Mouse (Mus musculus) forebrain, embryonic 15.5 days (tissue): ENCODE measurements at regions not wholly inside any gene's neighbourhood (a gene's known extent, or its start where the extent isn't known, plus 50 kb on each side); places are given as distances from the start of the nearest gene placed in this dataset.

Source experiments
- ATAC-seq: fragments of 200-750 bp; cut with Nextera tagmentation; replicated peaks from 2 replicates; pipeline ENCODE4 v1.8.0; 2017; ENCODE audit warnings: mild to moderate bottlenecking, moderate TSS enrichment, moderate library complexity
- H3K27ac ChIP-seq: fragments of 300-500 bp; sonication (generic); replicated peaks from 2 replicates; pipeline ENCODE4 v1.5.1; 2015; ENCODE audit warnings: mild to moderate bottlenecking, inconsistent platforms
- H3K27me3 ChIP-seq: fragments of 300-500 bp; sonication (generic); 2 replicates; pipeline ENCODE4 v1.6.1; 2015; ENCODE audit warnings: inconsistent platforms
- H3K36me3 ChIP-seq: fragments of 300-500 bp; sonication (generic); 2 replicates; pipeline ENCODE4 v1.6.1; 2015; ENCODE audit warnings: mild to moderate bottlenecking, inconsistent platforms
- H3K4me1 ChIP-seq: fragments of 300-500 bp; sonication (generic); 2 replicates; pipeline ENCODE4 v1.6.1; 2015; ENCODE audit warnings: inconsistent platforms
- H3K4me2 ChIP-seq: fragments of 300-500 bp; sonication (generic); replicated peaks from 2 replicates; pipeline ENCODE4 v1.6.1; 2015; ENCODE audit warnings: mild to moderate bottlenecking, inconsistent platforms
- H3K4me3 ChIP-seq: fragments of 300-500 bp; sonication (generic); 2 replicates; pipeline ENCODE4 v1.5.1; 2015; ENCODE audit warnings: mild to moderate bottlenecking, inconsistent platforms
- H3K9ac ChIP-seq: fragments of 300-500 bp; sonication (generic); replicated peaks from 2 replicates; pipeline ENCODE4 v1.6.1; 2015; ENCODE audit warnings: mild to moderate bottlenecking, inconsistent platforms
- H3K9me3 ChIP-seq: fragments of 300-500 bp; sonication (generic); 2 replicates; pipeline ENCODE4 v1.6.1; 2016; ENCODE audit warnings: inconsistent platforms
- WGBS: fragments of 180-500 bp; shearing (Covaris S2); methylation state at CpG from one replicate; pipeline ENCODE4 v1.1.7; 2015; ENCODE audit warnings: mixed read lengths; 5-methylcytosine and 5-hydroxymethylcytosine counted together

DNA sequence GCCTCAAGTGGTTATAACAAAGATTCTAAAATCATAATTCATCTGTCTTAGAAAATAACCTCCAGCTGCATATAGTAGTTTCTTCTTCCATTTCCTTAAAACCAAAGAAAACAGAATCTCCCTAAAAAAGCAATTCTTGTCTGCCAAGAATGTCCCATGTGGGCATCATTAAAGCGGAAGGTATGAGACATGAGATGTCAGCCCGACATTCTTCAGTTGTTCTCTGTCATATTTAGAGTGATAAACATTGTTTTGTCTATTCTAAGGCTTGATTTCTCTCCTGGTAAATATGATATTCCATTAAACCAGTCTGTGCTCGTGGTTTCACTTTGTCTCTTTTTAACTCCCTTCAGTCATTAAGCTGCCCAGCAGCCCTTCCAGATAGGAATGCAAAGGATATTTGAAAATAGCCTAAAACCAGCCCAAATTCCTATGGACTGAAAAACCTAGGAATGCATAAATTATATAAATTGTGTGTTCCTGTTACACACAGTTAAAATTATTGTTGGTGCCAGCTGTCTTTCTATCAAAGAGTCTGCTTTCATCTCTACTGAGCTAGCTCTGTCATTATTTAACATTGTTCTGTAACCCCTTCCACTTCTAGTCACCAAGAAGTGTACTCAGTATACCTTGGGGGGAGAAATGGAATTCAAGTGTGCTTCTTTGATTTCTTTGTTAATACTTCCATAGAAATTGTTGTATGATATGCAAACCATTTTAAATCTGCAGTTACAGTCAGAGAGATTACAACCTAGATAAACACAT is 191.4 kb upstream of the Gm9747 start:
- Histone ChIP-seq H3K4me2 (no peak overlapping the region), H3K27me3 (no peaks in the 10 kb centered on the region), H3K27ac (no peak overlapping the region), H3K4me1 (no peaks in the 10 kb centered on the region), H3K9ac (no peak overlapping the region), H3K4me3 (no peak overlapping the region), H3K36me3 (no peaks in the 10 kb centered on the region), H3K9me3 (no peaks in the 10 kb centered on the region)
- no peak for ATAC-seq
- 73% methylated on average over 3 of the region's 3 CpGs for WGBS

DNA sequence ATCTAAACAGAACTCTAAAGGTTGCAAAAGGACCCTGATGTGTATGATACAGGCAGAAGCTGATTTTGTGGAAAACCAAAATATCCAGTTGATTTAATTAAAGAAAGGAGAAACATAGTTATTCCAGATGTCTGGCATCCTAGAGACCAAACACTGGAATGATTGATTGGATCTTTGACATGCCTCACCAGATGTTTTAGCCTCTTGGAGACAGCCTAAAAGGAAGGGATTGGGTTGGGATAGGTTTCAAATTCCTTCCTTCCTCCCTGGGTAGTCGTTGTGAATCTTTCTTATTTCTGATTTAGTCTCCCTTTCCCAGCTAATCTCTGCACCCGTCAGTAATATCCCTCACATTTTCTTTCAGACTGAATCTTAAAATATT is 190.9 kb upstream of the Gm9747 start:
- 37% methylated on average over 2 of the region's 2 CpGs for WGBS
- no peaks in the 10 kb centered on the region for H3K4me1 ChIP-seq
- no peaks in the 10 kb centered on the region for H3K9me3 ChIP-seq
- H3K9ac ChIP-seq = no peak overlapping the region
- no peaks in the 10 kb centered on the region for H3K27me3 ChIP-seq
- H3K36me3 ChIP-seq = no peaks in the 10 kb centered on the region
- ATAC-seq = no peak
- no peak overlapping the region for H3K27ac ChIP-seq
- H3K4me3 ChIP-seq = no peak overlapping the region
- H3K4me2 ChIP-seq = no peak overlapping the region

DNA sequence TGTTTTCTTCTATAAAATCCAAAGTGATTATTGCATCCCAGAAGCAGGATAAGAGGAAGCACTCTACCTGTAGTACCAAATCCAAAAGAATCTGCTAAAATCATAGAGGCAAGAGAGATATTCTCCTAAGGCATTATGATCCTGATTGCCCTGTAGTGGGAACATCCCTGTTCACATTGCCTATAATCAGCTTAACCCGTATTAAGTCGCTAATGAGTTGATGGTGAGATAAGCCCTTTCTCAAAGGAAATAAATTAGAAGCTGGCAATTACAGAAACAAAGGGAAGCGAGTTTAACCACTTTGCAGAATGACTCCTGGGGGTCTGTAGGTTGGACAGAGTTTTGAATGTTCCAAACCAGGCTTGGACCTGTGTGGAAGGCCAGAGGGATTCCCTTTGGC is 190.4 kb upstream of the Gm9747 start:
- no peak overlapping the region for H3K4me2 ChIP-seq
- WGBS = 14% methylated on average over 3 of the region's 3 CpGs
- no peaks in the 10 kb centered on the region for H3K4me1 ChIP-seq
- H3K27me3 ChIP-seq = no peaks in the 10 kb centered on the region
- H3K9ac ChIP-seq = no peak overlapping the region
- ATAC-seq = no peak
- no peak overlapping the region for H3K4me3 ChIP-seq
- H3K9me3 ChIP-seq = no peaks in the 10 kb centered on the region
- no peaks in the 10 kb centered on the region for H3K36me3 ChIP-seq
- no peak overlapping the region for H3K27ac ChIP-seq

DNA sequence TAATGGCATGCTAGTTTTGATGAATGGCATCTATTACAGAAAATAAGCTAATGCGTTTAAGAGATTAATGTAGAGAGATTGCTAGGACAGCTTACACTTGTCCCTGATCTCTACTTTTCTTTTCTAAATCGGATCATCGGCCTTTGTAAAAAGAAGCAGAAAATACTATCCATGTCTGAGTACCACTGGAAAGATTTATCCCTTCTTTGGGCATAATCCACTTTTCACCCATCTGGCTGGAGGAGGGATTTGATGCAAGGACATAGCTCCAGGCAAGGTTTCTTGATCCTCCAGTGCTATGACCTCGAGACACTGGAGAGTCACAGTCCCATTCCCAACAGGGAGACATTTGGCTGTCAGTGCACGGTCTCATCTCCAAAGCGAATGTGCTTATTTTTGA is 166.6 kb upstream of the Gm9747 start:
- no peak overlapping the region for H3K27ac ChIP-seq
- H3K4me3 ChIP-seq = no peak overlapping the region
- WGBS = 91% methylated on average over 6 of the region's 6 CpGs
- H3K9ac ChIP-seq = no peak overlapping the region
- no peak overlapping the region for H3K4me2 ChIP-seq
- no peaks in the 10 kb centered on the region for H3K9me3 ChIP-seq
- H3K27me3 ChIP-seq = no peaks in the 10 kb centered on the region
- H3K4me1 ChIP-seq = no peaks in the 10 kb centered on the region
- H3K36me3 ChIP-seq = no peaks in the 10 kb centered on the region
- ATAC-seq = no peak

DNA sequence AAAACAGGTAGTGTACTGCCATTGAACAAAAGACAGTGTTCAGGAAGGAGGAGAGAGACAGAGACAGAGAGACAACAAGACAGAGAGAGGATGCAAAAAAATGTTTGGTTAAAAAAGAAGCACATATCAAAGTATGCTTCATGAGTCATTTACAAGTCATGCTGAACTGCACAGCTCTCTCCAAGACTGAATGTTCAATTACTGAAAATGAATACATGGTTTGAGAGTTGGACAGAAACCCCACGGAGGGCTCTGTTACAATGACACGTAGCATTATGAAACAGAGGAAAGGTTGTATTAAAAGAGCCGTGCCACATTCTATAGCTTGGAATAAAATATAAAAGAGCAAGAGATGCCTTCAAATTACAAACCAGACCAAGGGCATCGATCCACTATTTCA is 164.3 kb upstream of the Gm9747 start:
- H3K9ac ChIP-seq = no peak overlapping the region
- H3K36me3 ChIP-seq = no peaks in the 10 kb centered on the region
- H3K4me2 ChIP-seq = no peak overlapping the region
- H3K9me3 ChIP-seq = no peaks in the 10 kb centered on the region
- ATAC-seq = no peak
- H3K4me3 ChIP-seq = no peak overlapping the region
- no peaks in the 10 kb centered on the region for H3K4me1 ChIP-seq
- H3K27me3 ChIP-seq = no peaks in the 10 kb centered on the region
- no peak overlapping the region for H3K27ac ChIP-seq
- WGBS = 74% methylated on average over 4 of the region's 4 CpGs

DNA sequence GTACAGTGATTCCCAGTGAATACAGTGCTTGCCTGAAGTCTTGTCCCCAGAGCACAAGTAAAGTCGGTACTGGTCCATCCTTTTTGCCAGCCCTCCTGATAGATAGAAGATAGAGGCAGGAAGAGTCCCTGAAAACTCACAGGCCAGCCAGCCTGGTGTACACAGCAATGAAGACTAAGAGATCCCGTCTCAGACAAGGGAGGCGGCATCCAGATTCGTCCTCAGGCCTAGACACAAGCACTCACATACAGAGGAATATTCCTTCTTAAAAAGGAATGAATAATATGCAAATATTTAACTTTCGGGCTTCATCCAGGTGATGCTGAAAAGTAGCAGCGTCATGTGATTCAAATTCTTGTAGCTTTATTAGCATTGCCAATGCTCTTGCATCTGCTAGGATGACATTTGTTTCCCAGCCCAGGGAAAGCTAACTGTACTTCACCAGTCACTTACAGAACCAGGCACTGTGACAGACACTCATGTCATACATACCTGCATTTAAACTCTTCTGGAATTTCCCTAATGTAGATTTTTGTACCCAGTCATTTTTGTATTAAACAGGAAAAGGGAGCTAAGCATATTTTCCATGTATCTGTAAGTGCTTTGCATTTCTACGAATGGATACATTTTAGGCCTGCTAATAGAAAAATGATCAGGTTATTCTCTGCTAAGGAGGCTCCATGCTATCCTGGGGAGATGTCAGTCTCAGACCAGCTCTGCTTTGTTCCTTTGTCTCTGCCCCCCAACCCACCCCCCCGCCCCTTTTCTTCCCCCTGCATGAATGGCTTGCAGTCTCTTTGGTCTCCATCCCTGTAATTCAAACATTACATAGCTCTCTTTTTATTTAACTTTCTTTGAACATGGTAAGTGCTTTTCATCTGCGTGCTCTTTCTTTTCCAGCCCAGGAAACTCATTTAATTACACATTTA is 162.5 kb upstream of the Gm9747 start:
- Histone ChIP-seq H3K27me3 (no peaks in the 10 kb centered on the region), H3K9me3 (no peaks in the 10 kb centered on the region), H3K27ac (no peak overlapping the region), H3K36me3 (no peaks in the 10 kb centered on the region), H3K4me2 (no peak overlapping the region), H3K4me3 (no peak overlapping the region), H3K4me1 (no peaks in the 10 kb centered on the region), H3K9ac (no peak overlapping the region)
- ATAC-seq = 0 out of 2 replicates have a peak, but pooled peaks have one; percentile 46
- WGBS = 47% methylated on average over 9 of the region's 9 CpGs

DNA sequence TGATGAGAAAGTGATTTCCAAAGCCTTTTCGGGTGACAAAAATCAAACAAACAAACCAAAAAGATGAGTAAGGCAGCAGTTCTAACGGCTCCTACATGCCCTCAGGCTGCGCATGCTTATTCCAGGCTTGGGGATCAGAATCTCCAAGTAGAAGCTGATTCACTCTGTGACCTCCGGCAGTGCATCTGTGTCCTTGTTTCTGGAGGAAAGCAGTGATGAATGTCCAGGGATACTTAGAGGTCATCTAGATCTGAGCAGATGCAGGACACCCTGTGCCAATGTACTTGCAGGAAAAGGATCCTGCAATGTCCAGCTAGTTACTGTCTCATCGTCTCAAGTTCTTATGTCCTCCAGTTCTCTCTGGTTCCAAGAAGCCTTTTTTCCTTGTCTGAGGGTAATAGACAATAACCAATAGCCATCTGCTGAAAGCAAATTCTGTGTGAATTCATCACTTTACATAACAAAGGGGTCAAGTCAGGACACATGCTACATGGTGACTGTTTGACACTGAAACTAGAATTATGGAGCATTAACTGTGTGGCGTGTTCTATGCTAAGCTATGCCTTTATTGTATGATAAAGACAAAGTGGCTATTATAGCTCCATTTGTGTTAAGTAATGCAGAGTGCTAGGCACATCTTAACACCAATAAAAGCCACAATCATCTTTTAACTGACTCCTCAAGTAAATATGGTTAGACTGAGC is 143.6 kb upstream of the Gm9747 start:
- H3K4me2 ChIP-seq = no peak overlapping the region
- no peak overlapping the region for H3K9ac ChIP-seq
- no peaks in the 10 kb centered on the region for H3K4me1 ChIP-seq
- no peaks in the 10 kb centered on the region for H3K27me3 ChIP-seq
- WGBS = 65% methylated on average over 6 of the region's 6 CpGs
- no peak overlapping the region for H3K27ac ChIP-seq
- no peak overlapping the region for H3K4me3 ChIP-seq
- H3K36me3 ChIP-seq = no peaks in the 10 kb centered on the region
- no peak for ATAC-seq
- H3K9me3 ChIP-seq = no peaks in the 10 kb centered on the region

DNA sequence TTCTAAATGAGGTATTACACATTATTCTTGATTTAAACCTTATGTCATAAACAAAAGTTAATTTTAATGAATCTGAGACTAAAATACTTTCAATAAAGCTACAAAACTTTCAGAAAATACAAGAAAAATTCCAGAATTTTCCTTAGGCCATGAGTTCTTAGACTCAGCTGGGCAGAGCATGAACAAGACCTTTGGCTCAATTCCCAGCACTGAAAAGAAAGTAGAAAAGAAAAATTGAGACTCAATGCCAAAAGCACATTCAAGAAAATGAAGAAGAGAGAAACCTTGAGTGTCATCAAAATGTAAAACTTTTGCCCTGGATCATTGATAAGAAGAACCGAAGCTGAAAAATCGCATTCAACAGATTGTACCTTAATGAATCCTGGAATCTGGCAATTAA is 137.8 kb upstream of the Gm9747 start:
- H3K9me3 ChIP-seq = no peaks in the 10 kb centered on the region
- H3K9ac ChIP-seq = no peak overlapping the region
- H3K27ac ChIP-seq = no peak overlapping the region
- H3K4me2 ChIP-seq = no peak overlapping the region
- WGBS = 91% methylated on average over 2 of the region's 2 CpGs
- H3K4me1 ChIP-seq = no peaks in the 10 kb centered on the region
- no peaks in the 10 kb centered on the region for H3K36me3 ChIP-seq
- ATAC-seq = no peak
- H3K27me3 ChIP-seq = no peaks in the 10 kb centered on the region
- H3K4me3 ChIP-seq = no peak overlapping the region

DNA sequence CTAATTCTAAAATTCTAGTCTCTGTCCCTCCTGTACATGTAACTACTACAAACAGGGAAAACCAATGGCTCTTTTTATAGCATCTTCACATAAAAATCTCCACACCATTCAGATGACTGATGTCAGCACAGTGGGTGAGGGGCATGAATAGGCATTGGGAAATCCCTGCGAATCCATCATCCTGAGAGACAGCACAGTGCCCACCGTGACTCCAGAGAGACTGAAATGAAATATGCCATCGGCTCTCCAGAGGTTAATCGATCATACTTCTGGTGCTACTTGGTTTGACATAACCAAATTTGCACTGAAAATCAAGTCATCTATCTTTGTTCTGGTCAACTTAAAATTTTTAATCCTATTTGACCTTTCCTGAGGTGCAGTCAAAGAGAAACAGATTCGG is 126.2 kb upstream of the Gm9747 start:
- WGBS = 84% methylated on average over 5 of the region's 5 CpGs
- no peak for ATAC-seq

DNA sequence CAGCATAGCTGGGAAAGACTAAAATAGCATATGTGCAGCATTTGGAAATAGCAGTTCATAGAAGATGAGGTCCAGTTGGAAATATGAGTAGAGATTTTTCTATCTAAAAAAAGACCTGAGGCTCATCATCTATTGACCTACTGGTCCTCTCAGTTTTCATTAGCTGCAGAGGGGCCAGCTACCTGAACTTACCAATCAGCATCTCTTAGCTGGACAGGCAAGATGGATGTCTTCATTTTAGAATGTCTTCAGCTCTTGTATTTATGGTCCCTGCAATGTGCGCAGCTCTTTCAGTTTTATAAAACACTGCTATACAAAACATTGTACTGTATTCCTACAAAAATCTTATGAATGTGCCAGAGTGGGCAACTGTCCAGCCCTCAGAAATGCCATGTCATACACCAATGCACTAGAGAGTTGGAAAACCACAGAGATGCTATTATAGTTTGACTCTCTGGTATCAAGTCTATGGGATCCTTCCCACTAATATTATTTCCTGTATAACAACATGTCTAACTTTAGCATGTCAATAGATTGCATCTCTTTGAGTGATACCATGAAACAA is 122.8 kb upstream of the Gm9747 start:
- H3K9me3 ChIP-seq = no peaks in the 10 kb centered on the region
- 95% methylated on average over 1 of the region's 1 CpGs for WGBS

More for the DNA sequence above, 126.2 kb upstream of the Gm9747 start:
- Histone ChIP-seq H3K9ac (no peak overlapping the region), H3K27ac (no peak overlapping the region), H3K4me1 (no peaks in the 10 kb centered on the region), H3K4me3 (no peak overlapping the region), H3K9me3 (no peaks in the 10 kb centered on the region), H3K4me2 (no peak overlapping the region), H3K27me3 (no peaks in the 10 kb centered on the region), H3K36me3 (no peaks in the 10 kb centered on the region)

DNA sequence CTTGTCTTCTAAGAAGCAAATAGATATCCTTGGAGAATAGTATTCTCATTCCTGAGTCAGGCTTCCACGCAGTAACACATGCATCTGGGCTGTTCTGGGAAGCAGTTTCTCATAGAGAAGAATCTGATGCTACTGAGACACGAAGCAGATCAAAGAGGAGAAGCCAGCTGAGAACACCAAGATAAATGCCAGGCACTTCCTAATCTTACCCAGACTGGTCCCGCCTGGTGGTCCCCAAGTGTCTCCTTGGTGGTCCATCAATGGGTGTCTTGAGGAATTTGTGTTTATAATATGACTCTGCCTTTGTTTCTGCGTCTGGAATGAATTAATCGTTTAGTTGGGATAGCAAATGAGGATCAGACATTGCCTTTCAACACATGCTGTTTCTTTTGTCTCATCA is 120.5 kb upstream of the Gm9747 start:
- H3K27me3 ChIP-seq = no peaks in the 10 kb centered on the region
- no peaks in the 10 kb centered on the region for H3K36me3 ChIP-seq
- no peak overlapping the region for H3K4me3 ChIP-seq
- WGBS = 45% methylated on average over 5 of the region's 5 CpGs
- no peaks in the 10 kb centered on the region for H3K4me1 ChIP-seq
- H3K27ac ChIP-seq = no peak overlapping the region
- no peak for ATAC-seq
- no peaks in the 10 kb centered on the region for H3K9me3 ChIP-seq
- no peak overlapping the region for H3K4me2 ChIP-seq
- H3K9ac ChIP-seq = no peak overlapping the region

More for the DNA sequence above, 122.8 kb upstream of the Gm9747 start:
- Histone ChIP-seq H3K27ac (no peak overlapping the region), H3K4me2 (no peak overlapping the region), H3K27me3 (no peaks in the 10 kb centered on the region), H3K4me1 (no peaks in the 10 kb centered on the region), H3K4me3 (no peak overlapping the region), H3K9ac (no peak overlapping the region), H3K36me3 (no peaks in the 10 kb centered on the region)
- no peak for ATAC-seq

DNA sequence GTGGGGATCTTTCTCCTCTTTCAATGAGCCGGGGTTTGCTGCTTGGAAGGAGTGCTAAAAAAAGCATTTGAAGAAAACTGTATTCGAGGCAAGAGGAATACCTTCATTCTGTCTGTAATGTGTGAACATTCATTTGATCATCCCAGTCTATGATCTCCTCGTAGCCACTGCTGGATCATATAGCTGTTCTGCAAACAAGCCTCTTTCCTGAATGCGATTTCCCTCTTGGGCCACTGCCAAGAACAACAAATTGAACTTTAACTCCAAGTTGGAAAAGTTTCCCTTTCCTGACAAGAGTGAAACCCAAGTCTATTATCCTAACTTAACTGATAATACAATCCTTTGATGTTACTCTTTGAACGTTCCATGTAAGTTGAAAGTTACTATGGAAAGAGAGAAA is 108.4 kb upstream of the Gm9747 start:
- H3K27me3 ChIP-seq = no peaks in the 10 kb centered on the region
- no peak overlapping the region for H3K9ac ChIP-seq
- no peak overlapping the region for H3K4me3 ChIP-seq
- no peaks in the 10 kb centered on the region for H3K4me1 ChIP-seq
- no peak overlapping the region for H3K4me2 ChIP-seq
- ATAC-seq = no peak
- H3K27ac ChIP-seq = no peak overlapping the region
- no peaks in the 10 kb centered on the region for H3K36me3 ChIP-seq
- WGBS = 59% methylated on average over 5 of the region's 5 CpGs
- no peaks in the 10 kb centered on the region for H3K9me3 ChIP-seq
